Mouse (Mus musculus) hematopoietic stem cell, adult 5-6 weeks (primary cell): ENCODE measurements around the gene Slc25a26. TPM values are rescaled to one million over a fixed set of nuclear protein-coding genes. Genes with fewer than 3 reads are reported as not detected.

Experiments
- ATAC-seq, 2 experiments: fragments of 125-278 bp in 1 of 2; replicated peaks in 1 of 2; 2 replicates each; pipeline ENCODE4 v1.8.0; 2016 to 2017; ENCODE audit warnings: inconsistent platforms in 2 of 2, mild to moderate bottlenecking in 2 of 2, moderate number of reproducible peaks in 2 of 2, low read depth in 1 of 2, moderate TSS enrichment in 1 of 2; ENCODE audit not compliant: low FRiP score in 2 of 2, poor library complexity in 2 of 2, severe bottlenecking in 2 of 2, insufficient read depth in 1 of 2, low TSS enrichment in 1 of 2
- total RNA-seq: library from RNA; stranded (forward); fragments of 172-1452, 232-1000 nt; gene quantifications from 2 replicates; pipeline ENCODE4 v1.2.3, GENCODE M21; 2017

Slc25a26 gene
- 5.3 and 11.9 TPM in 2 replicates for total RNA-seq

DNA sequence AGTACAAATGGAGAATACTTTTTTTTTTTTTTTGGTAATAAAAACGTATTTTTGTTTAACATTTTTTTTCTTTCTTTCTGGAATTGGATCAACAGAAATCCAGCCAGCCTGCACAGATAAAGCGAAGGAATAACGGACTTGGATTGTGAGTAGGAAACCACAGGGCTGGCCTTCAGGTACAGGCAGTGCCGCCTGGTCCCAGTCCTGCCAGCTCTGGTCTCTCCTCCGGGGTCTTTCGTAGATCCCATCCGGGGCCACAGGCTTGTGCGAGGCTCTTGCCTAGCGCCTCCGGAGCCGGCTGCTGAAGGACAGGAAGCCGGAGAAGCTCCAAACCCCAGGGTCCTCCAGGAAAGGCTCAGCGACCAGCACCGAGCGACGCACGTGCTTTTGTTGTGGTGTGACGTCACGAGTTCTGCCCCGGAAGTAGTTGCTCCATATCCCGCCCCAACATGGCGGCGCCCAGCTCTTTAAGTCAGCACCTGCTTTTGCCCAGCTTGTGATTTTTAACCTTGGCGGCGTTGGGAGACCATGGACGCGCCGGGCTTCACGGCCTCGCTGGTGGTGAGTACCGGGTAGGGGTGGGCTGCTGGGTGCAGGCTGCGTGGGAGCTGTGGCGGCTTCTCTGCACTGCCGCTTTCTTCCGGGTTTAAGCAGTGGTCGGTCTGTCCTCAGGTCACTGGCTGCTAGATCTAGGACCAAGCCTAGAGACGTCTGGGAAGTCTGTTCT lies at the start of gene Slc25a26:
Gene Slc25a26, plus strand, starts transcription at position 435 of the 727 bp plus-strand sequence.
- peak; percentile 96 to 98 for ATAC-seq

DNA sequence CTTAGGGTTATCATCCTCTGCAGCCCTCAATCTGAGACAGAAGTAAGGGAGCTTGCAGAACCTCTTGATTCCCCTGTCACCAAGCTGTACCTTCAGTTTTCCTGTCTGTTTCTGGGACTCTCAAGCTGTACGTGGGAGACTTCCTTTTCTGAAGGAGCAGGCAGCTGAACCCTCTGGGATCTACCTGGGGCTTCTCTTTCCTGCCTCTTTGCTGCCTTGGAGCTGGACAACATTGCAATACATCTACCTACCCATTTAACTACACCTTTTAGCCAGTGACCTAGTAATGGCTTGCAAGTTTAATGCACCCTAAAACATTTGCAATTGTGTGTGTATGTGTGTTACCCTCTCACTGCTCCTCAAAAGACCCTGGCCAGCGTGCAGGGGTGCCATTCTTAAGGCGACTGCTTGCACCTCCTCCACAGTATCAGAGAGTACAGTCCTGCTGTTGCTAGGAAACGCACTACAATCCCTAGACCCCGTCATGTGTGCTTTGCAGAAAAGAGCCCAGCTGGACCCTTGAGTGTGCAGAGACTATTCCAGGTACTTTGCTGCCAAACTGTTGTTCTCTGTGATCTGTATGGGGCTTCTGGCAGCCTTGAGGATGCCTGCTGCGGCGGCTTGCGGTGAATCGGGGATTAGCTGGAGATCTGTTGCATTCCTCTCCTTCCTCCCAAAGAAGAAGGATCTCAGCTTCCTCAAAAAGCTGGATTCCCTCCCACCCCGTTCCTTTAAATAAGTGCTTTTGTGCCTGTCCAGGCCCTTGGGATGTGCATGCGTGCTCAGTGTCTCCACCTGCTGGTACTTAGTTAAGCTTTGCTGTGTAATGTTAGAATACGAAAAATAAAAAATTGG lies 35.9 kb upstream of the Slc25a26 start:
- no peak for ATAC-seq

DNA sequence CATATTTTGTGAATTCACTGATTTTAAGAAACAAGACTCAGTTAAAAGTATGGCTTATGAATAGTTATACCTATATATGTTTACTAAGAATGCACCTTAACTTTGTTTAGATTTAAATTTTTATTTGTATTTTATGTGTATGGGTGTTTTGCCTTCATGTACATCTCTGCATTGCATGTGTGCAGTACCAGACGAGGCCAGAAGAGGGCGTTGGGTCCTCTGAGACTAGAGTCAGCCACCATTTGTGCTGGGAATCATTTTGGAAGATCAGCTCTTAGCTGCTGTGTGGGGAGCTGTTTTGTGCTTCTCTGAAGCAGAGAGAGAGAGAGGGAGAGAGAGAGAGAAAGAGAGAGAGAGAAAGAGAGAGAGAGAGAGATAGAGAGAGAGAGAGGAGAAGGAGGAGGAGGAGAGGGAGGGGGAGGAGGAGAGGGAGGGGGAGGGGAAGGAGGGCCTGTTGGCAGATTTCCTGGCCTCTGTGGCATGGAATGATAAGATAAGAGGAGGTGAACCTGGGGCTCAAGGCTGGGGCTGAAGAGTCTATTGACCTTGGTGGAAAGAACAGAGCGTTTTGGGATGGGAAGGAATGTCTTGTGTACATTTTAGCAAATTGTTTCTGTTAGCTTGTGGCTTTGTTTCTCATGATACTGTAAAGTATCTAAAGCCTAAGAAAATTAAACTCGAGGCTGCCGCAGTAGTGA lies 33.5 kb upstream of the Slc25a26 start:
- no peak for ATAC-seq

DNA sequence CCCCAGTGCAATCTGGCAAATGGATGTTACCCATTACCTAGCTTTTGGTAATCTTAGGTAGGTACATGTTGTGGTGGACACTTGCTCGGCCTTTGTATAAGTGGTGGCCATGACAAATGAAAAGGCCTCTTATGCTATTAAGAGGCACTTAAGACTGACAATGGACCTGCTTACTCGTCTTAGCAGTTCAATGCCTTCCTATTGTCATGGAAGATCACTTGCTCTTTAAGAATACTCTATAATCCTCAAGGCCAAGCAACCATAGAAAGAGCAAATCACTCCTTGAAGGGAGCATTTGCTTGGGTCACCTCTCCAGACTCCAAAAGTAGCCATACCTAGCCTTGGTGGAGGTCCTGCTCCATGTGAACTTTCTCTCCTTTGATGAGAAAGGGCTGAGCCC lies 7.4 kb upstream of the Slc25a26 start:
- ATAC-seq: no peak

DNA sequence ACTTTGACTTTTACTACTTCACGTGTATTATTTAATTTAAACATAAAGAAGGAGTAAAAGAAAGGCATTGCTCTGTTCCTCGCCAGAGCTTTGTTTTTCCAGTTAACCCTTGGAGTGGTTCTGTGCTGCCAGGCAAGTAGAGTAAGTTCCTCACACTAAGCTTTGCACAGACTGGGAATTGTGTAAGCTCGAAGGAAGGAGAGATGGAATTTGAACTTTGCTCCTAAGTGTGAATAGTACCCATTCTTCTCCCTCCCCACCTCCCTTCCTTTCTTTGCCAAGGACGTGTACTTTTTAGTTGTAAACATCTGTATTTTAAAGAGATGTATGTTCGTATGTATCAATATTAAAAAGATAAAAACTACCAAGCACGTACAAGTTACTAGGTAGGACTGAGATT lies 3.8 kb downstream of the Slc25a26 start:
- no peak for ATAC-seq

DNA sequence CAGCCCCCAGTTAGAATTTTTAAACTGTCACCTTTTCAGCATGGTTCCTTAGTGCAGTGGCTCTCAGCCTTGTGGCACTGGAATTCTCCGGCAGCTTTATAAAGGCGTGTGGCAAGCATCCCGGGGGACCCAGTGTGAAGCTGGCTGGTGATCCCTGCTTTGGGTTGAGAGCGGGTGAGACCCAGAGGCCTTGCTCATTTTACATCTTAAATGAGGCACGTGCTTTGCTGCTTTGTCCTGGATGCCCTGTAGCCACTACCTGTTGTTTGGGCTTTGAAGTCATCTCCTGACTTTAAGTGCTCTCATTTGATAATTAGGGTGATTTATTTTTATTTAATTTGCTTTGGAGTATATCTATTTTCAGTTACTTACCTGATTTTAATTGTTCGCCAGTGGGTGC lies 7.8 kb downstream of the Slc25a26 start:
- no peak for ATAC-seq

DNA sequence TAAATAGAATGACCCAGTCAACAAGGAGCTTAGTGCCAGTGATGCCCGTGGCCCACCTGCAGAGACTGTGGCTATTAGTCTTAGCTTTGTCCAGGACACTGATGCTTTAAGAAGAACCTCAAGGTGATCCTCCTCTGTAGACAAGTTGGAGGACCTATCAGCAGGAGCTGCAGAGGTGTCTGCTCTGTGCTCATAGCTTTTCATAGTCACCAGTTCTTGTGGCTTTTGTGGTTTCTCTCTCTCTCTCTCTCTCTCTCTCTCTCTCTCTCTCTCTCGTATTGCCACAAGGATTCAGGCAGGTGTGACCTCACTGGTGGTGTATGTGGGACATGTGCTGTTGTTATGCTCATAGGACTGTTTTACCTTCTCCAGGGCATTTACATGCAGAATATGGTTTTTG lies 8.7 kb downstream of the Slc25a26 start:
- peak; percentile 28 to 43; a peak in 2 of 4 replicates for ATAC-seq

DNA sequence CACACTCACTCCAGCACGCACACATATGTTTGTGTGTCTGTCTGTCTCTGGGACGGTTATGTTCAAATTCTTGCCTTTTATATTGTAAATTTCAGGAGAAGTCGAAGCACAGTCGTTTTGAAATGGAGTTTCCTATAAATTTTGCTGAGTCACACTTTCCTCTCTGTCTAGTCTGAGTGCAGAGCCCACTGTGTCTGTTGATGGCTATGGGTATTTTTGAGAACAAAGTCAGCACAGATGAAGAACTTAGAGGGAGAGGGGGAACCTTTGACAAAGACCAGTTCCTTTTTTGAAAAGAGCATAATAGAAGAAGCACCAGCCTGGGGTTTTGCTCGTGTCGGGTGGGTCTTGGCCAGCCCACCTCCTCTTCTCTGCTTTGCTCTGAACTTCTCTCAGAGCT lies 9.1 kb downstream of the Slc25a26 start:
- ATAC-seq: peak; percentile 69 to 87

DNA sequence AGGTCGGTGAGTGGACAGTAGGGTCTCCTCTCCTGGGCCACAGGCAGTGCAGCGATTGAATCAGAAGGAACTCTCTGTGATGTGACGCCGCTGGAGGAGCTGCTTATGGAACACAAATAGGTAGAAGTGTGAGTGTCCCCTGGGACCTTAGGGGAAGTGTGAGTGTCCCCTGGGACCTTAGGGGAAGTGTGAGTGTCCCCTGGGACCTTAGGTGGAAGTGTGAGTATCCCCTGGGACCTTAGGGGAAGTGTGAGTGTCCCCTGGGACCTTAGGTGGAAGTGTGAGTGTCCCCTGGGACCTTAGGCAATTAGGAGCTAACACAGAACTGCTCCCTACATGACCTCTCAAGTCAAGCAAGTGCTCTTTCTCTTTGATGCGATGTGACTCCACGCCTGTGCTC lies 18.0 kb downstream of the Slc25a26 start:
- ATAC-seq: no peak

DNA sequence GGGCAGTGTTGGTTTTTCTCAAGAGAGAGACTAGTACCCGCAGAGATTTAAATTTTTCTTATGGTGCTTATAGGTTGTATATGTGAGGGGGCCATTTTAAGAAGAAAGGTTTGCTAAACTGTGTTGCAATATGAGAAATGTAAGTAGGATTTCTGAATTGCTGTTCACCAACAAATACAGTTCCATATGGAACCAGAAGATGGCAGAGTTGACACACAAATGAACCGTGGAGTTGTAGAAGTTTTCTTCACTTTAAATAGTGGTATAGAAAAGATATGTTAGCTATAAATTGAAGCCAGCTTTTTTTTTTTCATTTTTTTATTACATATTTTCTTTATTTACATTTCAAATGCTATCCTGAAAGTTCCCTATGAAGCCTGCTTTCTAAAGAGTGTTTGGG lies 24.2 kb downstream of the Slc25a26 start:
- ATAC-seq: no peak

DNA sequence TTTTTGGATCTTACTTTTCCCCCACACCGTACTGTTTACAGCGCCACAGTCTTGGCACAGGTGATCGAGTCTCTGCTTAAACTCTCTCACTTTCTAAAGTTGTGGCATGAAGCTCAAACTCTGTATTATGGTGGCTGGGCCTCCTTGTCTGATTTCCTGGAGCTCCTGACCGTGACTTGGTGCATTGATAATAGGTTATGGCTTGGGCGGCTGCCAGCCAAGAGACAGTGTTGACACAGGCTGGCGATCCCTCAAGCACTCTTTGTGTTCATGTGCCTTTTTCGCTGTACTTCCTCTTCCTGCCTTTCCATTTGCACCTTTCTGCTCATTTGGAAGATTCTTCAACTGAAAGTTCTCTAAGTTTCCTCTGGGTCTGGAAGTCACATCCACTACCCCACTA lies 30.6 kb downstream of the Slc25a26 start:
- no peak for ATAC-seq

DNA sequence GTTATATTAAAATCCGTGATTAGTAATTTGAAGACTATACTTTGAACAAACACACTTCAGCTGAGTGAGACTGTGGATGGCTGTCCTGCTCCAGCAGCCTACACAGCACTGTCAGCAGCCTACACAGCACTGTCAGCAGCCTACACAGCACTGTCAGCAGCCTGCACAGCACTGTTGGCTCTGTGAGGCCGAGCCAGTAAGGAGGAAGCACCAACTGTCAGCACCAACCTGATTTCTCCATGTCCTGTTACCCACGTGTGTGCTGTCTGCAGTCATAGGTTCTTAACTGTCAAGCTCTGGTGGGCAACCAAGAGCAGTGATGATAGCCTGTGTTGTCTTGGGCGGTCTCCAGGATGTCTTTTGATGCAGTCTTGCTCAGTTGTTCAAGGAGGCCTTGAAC lies 32.0 kb downstream of the Slc25a26 start:
- no peak; a peak in 1 of 4 replicates for ATAC-seq

DNA sequence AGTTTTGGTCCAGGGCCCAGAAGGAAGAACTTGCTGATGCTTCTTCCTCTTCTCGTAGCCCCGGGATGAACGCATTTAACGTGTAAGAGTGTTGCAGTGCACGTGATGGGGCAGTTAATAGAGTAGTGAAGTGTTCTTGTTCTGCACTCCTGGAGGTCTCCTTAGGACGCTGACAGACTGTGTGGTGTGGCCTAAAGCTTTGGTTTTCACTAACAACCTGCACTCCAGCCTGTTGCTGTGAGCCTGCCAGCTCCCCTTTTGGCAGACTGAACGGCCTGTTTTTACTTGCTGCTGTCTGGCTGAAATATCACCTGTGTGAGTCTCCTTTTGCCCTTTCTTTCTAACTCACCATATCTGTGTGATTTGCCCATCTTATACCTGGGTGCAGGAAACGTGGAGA lies 36.3 kb downstream of the Slc25a26 start:
- ATAC-seq: no peak

DNA sequence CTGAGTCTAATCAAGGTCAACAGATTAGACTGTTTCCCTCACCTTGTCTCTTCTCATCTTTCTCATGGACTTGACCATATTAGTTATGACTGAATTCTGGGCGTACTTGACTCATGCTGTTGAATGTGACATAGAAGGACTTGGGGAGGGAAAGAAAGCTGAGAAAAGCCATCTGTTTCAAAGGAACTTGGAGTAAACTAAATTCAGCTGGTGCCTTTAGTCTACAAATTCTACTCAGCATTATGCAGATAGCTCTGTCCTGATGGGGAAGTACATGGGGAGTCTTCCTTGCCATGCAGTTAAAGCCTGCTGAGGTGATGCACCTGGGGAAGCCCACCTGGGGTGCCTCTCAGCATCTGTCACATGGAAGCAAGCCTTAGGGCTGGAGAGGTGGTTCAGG lies 37.5 kb downstream of the Slc25a26 start:
- no peak for ATAC-seq

DNA sequence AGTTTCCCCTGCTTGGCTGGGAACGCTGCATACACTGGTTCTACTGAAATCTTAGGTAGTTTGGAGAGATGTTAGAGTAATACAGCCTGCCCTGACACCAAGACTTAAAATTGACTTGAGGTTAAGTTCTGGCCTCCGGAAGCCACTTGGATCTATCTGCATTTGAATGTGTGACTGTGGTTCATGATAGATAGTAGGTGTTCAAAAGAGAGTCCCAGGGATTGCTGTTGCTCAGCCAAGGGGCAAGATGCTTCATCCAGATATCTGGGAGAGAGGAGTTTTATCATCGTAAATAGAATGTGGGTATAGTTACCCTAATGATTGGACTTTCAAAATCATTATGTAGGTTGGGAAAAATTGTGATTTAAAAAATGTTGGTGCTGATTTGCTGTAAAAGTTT lies 40.0 kb downstream of the Slc25a26 start:
- ATAC-seq: no peak

DNA sequence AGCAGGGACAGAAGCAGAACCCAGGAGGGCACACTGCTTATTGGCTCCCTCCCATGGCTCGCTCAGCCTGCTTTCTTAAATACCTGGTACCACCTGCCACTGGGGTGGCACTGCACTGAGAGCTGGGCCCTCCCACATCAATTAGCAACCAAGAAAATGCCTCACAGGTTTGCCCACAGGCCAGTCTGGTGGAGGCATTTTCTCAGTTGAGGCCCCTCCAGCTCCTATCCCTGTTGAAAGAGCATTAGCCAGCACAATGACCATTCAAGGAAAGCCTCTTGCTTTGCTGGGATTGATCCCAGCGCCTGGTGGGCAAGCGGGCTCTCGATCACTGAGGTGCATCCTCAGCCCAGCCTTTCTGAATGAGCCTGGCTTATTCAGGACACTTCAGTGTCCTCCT lies 40.5 kb downstream of the Slc25a26 start:
- ATAC-seq: no peak

DNA sequence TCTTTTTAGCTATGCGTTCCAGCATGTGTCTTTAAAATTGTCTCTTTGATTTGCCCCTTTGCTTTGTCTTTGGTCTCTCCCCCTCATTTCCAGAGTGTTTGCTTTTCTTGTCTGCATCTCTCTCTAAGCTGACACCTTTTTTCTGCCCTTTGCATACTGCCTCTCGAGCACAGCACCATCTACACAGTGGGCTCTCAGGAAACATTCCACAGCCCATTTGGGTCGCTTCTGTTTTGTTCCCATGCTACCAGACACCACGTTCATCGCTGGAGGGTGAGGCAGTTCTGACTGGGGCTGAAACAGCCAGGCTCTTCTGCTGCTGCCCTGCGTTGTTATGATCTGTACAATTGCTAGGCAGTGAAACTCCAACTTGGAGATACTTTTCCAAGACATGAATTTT lies 41.0 kb downstream of the Slc25a26 start:
- no peak for ATAC-seq

DNA sequence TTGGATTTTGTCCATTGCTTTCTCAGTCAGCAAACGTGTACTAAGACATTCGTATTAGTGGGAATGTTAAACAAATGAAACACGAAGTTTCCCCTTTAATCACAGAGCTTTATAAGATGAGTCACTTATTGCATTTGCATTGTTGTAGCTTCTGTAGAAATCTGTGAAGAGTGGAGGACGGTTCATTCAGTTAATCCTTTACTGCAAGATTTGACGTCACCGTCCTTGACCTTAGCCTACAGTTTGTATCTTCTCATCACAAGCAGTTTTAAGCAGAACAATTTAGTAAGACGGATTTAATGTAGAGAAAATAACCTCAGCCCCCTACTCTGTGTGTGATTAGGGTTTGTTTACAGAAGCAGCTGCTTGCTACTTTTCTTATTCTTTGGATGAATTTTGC lies 41.7 kb downstream of the Slc25a26 start:
- ATAC-seq: no peak
